Mouse (Mus musculus) ovary, adult 18-20 months (tissue): ENCODE data around the gene Itgb2.
A peak's percentile ranks its signal among the peaks of the same experiment; 100 is the strongest.

Source experiments
- DNase-seq: peaks from one replicate; pipeline ENCODE4 v3.0.0; 2022; ENCODE audit warnings: low spot score, mixed read lengths

The Itgb2 gene

DNA sequence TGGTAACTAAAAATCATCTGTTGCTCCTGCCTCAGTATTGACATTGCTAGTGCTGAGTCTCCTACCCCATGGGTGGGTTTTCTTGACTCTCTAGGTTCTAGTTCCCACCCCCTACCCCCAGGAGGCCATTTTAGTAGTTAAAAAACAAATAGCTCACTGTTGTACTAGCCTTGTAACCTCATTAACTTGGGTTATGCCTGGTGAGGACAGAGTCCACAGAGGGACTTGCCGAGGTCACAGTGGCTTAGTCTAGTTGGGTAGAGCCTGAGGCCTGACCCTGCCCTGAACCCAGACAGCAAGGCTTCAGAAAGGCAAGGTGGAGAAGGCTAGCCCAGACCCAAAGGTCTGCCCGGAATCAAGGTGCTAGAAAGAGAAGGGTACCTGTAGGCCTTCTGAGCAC is 58.0 kb downstream of the Itgb2 start:
- no peak for DNase-seq

DNA sequence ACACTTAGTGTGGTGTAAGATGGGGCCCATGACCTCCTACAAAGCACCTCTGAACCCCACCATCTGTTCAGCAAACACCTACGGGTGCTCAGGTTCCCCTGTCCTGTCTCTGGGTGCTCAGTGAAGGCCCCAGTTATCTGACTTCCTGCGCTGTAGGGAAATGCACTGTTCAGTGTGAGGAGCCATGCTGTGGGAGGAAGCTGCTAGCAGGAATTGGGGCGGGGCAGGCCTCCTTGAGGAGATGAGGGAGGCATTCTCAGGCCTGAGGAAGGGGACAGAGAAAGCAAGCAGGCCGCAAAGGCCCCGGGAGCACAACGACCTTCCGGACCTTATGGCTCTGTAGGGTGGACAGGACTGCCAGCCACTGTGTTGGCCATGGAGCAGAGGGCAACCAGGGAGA is 59.1 kb downstream of the Itgb2 start:
- DNase-seq: no peak

GRCm38 (mm10) chr10:77589749-77590148 is 59.7 kb downstream of the Itgb2 start:
- DNase-seq: no peak

- no peak for DNase-seq
Observed at GRCm38 (mm10) chr10:77590812-77591211, 60.8 kb downstream of the Itgb2 start.

DNA sequence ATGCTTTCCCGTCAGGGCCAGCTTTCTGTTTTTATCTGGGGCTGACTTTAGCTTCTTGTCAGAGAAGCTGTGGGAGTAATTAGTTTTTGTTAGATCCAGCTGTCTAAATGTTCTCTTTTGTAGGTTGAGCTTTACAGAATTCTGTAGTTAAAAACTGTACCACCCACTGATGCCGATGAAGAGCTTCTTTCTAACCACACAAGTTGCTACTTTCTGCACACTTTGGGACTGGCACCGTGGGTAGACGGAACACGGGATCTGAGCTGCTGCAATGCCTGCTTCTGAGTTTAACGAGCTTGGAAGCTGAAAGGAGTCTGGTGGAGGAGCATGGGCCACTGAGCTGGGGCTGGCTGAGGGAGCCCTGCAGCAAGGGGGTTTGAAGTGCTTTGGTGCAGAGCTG is 61.5 kb downstream of the Itgb2 start:
- DNase-seq: no peak

DNA sequence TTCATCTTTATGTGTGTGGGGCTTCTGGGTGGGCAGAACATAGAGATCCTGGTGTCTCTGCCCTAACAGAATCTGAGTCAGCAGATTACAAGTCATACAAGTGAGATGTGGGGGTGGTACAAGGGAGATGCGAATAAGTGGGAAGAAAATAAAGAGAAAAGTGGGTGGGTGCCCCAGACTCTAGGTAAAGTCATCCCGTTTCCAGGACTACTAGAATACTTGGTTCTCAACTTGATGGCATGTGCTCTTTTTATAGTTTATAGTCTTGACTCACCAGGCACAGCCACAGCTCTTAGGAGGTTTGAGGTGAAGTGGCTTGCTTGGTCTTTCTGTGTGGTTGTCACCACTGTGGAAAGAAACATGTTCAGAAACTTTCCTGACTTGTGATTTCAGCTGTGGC is 66.0 kb downstream of the Itgb2 start:
- no peak for DNase-seq

DNA sequence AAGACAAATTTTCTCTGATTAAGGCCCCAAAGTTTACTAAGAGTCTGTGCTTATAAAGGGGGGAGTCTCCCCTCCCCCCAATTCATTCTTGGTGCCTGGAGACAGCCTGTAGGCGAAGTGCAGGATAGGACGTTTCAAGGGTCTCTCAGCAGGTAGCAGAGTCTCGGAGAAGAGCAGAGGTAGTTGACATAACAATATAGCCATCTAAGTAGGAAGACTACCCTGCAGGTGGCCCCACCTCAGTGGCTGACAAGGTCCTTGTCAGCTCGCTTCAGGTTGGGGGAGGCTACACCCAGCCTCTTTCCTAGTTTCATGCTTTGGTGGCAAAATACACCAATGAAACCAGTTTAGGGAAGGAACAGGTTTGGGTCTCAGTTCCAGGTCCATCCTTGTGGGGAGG is 73.0 kb downstream of the Itgb2 start:
- no peak for DNase-seq

DNA sequence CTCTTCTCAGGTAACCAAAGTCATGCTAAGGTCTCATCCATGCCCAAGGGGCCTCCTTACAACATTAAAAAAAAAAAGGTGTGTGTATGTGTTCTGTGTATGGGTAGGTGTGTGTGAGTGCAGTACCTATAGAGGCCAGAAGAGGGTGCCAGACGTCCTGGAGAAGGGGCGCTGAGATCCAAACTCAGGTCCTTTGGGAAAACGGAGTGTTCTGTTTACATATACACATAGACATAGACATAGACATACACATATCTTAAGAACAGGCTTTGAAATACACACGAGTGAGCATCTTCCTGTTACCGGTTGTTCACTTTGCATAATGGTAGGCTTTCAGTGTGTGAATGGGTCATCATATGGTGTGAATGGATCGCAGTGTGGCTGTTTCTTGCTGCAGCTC is 74.1 kb downstream of the Itgb2 start:
- DNase-seq: no peak

- DNase-seq: no peak
Observed at GRCm38 (mm10) chr10:77604958-77605357, 74.9 kb downstream of the Itgb2 start.

GRCm38 (mm10) chr10:77605368-77605767 is 75.3 kb downstream of the Itgb2 start:
- no peak for DNase-seq

- DNase-seq: peak; percentile 94
Observed at GRCm38 (mm10) chr10:77605908-77606826, 76.1 kb downstream of the Itgb2 start, which contains the start of the genes Sumo3 and Gm49325. TSS of gene Sumo3 (plus strand) at chr10:77606097. TSS of gene Gm49325 (plus strand) at chr10:77606197.

DNA sequence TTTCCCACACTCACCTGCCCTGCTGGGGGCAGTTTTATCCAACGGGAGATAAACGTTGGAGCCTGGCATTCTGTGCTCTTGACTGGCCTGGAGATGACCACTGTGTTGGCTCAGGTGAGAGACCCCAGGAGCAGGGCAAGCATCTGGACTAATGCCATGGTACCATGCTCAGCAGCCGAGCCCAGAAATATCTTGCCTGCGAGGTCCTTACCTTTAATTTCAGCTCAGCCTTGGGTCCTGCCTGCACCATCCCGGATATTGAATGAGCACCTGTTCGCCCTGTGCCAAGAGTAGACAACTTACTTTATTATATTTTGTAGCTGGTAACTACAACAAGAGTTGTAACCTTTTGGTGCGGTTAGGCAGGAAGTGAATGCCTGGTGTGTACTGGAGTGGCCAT is 76.8 kb downstream of the Itgb2 start:
- no peak for DNase-seq

GRCm38 (mm10) chr10:77607441-77607840 is 77.4 kb downstream of the Itgb2 start:
- DNase-seq: no peak

- no peak for DNase-seq
Observed at GRCm38 (mm10) chr10:77608589-77608988, 78.5 kb downstream of the Itgb2 start.

DNA sequence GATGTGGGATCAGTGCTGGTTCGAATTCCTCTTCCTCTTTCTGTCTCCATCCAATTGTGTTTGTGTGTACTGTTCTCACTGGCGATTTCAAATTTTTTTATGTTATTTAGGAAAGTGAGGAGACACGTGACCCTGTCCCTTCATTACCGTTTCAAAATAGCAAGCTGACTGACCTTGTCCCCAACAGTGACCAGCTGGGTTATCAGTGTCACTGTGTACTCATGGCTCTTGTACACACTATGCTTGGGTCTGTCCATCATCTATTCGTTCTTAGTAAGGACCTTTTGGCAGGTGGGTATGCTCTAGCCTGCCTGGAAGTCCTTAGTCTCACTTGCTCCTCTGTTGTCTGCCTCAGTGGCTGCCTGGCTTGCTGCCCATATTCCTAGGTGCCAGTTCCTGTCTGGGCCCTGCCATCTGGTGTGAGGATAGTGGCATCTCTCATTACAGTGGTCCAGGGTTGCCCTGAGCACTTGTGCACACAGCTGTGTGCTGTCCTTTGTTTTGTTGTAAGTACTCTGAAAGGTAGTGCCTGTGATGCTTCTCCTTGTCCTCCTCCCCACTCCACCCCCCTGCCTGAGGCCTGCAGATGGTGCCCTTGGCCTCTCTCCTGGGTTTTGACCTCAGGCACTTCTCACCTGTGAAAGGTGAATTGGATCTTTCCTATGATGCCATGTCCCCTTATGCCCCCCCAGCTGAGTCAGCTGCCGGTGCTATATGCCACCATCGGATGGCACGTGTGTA is 80.3 kb downstream of the Itgb2 start:
- DNase-seq: no peak

- no peak for DNase-seq
Observed at GRCm38 (mm10) chr10:77613409-77613808, 83.4 kb downstream of the Itgb2 start.
